Mouse (Mus musculus): ENCODE measurements at regions not wholly inside any gene's neighbourhood (a gene's known extent, or its start where the extent isn't known, plus 50 kb on each side); places are given as distances from the start of the nearest gene placed in this dataset.

- TF ChIP-seq POLR2A (IDR thresholded peaks at IDR 0.05; ENCODE audit: borderline replicate concordance, low read depth, low read length): no peak
- no peak for TF ChIP-seq CTCF (IDR thresholded peaks at IDR 0.05; ENCODE audit: low read depth, low read length)
These were observed 155.4 kb upstream of the Ajap1 start for GRCm38 (mm10) chr4:153637989-153638388.
